Mouse (Mus musculus) c-Kit-positive CD71-positive TER-119-negative erythroid progenitor cells, embryonic 14.5 days (primary cell): ENCODE measurements at regions not wholly inside any gene's neighbourhood (a gene's known extent, or its start where the extent isn't known, plus 50 kb on each side); places are given as distances from the start of the nearest gene placed in this dataset.

Experiments used
- DNase-seq: peaks from one replicate; pipeline ENCODE4 v3.0.0-alpha.2; 2013; ENCODE audit warnings: low read depth

DNA sequence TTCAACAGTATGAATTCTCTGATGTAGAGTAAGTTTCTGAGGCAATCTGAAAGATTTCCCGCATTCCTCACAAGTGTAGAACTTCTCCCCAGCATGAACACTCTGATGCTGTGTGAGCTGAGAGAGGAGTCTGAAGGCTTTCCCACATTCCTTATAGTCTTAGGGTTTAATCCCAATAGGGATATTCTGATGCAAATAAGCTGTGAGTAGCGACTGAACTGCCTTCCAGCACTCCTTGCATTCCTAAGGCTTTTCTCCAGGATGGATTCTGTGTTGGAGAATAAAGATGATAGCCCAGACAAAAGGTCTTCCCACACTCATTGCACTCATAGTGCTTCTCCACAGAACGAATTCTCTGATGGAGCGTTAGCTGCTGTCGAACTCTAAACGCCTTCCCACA is 152.6 kb upstream of the Api5 start:
- DNase-seq, result no peak

DNA sequence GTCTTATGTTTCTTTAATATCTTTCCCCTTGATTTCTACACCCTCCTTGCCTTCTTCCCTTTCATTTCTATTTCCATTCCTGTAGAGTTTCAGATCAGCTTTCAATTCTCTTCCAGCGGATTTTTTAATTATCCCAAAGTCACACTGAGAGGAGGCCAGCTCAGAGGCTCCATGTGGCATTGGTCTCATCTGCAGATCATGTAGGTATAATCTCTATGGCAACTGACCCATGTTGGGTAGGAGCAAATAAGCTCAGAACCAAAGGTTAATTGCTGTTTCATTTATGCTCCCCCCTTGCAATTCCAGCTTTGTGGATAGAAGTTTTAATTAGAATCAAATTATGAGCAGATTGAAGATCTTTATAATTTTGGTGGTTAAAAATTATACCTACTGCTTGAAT is 149.3 kb upstream of the Api5 start:
- DNase-seq, result no peak

DNA sequence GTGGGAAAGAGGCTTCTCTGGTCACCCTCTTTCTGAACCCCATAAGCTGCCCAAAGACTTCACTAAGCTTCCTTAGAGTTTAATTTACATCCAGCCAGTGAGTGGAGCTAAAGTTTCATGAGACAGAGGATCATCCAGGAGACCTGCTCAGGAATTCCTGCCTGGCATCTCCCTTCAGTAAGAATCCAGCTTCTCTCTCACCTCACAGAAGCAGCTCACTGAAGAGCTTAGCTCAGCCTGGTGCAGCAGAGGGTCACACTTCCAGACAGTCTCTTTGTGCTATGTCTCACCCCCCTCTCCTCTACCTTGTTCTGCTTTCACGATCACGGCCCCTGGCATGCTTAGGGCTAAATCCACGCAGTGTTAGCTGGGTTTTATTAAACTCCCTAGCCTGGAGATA is 133.7 kb upstream of the Api5 start:
- DNase-seq, result no peak

DNA sequence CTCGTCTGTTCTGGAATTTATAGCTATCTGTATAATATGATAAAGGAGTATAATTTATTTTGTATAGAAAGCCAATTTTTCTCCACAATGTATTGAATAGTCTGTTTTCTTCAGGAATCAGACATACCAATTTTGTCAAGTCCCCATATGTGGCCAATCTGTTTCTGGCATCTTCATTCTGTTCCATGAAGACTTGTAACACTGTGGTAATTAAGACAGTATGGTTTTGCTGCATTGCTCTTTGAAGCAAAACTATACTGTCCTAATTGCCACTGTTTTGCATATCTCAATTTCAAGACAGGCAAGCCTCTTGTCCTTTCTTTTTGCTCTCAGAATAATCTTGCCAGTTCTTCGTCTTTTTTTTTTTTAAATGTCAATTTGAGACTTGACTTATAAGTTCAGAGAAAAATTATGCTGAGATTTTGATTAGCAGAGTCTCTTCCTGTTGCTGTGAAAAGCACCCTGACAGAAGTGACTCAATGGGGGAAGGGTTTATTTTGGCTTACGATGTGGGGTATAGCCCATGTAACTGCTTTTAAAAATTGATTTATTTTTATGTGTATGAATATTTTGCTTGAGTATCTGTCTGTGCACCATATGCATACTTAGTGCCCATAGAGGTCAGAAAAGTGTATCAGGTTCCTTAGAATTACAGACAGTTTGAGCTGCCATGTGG is 103.4 kb upstream of the Api5 start:
- DNase-seq, result no peak

DNA sequence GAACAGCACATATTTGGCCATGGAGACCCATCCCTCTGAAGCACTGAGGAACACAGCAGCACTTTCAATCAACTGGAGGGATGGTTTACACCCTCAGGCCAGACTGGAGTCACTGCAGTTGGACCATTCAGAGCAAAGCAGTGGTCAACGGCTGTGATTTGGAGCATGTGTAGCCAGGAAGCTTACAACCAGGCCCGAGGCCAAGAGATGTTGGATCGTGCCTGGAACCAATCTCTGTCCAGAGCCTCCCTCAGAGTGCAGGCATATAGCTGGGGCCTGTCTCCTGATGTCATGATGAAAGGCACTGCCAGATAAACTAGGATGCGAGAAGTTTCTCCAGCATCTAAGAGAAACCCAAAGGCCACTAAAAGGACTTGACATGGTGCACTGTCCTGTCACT is 98.7 kb upstream of the Api5 start:
- DNase-seq, result no peak

DNA sequence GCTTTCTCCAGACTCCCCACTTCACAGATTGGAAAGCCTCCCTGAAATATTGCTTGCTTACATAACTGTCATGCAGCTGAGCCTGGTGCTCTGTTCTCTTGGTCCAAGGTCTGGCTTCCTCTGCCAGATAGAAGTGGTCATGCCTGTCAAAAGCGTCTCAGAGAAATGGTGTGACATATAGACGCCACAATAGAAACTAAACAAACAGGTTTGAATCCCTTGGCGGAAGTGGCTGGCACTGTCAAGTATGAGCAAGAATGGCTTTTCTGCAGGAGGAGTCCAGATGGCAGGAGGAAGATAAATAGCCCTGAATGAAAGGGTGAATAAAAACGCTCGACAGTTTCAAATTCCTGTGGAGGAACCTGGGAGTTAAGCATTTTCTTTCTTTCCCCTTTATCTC is 93.2 kb upstream of the Api5 start:
- no peak for DNase-seq

DNA sequence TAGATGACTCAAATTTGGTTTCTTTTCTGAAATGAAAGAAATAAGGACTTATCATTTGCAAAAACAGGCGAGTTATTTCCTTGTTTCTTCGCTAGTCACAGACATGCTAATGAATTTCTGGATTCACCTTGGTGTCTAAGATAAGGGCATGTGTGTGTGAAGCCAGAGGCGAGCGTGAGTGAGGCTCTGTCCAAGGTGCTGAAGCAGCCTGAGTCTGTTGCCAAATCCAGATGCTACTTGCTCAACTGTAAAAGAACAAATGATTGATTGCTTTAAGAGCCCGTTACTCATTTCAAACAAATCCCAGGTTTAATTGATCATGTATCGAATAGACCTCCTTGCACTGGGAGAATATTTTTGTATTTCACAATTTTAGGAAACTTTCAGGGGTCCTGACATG is 86.6 kb upstream of the Api5 start:
- DNase-seq, result peak; percentile 5

DNA sequence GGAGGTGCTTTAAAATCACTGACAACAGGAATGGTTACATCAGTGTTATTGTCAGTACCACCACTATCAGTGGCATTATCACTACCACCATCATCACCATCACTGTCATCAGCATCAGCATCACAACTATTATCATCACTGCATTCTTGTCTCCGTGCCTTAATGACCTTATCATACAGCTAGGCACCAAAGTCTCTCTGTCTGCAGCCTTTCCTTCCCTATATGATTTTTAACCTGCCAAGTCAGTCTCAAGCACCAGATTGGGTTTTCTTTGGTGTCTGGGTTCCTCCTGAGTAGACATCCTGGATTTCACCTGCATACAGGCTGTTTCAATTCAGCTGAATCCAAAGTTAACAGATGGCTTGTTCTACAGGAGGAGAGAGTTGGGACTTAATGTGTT is 78.9 kb upstream of the Api5 start:
- no peak for DNase-seq

DNA sequence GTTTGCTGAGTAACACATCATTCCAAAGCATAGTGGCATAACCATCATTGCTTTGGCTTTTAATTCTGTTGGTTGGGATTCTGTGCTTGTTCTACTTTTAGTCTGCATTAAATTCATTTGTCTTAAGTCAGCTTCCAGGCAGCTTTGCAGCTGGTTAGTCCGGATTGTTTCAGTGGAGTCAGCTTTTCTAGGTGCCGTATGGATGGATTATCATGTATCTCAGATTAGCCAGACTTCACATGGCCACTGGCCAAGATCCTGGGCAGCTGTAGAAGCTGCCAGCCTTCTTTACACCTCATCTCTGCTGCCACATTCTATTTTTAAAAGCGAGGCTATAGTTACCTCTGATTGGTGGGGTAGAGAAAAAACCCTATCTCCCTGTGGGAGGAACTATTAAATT is 74.1 kb upstream of the Api5 start:
- no peak for DNase-seq

DNA sequence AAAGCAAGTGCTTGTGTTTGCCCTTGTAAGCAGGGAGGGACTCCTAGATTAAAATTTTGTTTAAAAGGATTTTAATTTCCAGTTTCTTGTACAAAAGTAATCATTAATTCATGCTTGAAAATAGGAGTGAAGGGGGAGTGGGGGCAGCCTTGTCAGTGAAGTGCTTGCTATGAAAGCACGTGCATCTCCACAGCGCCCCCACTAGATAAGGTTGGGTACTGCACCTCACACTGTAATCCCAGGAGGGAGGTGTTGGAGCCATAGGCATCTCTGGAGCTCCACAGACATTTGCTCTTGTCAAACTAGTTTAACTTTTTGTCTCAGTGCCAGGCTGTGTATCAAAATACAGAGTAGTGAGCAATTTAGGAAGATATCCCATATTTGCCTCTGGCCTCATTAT is 62.7 kb upstream of the Api5 start:
- DNase-seq, result no peak

DNA sequence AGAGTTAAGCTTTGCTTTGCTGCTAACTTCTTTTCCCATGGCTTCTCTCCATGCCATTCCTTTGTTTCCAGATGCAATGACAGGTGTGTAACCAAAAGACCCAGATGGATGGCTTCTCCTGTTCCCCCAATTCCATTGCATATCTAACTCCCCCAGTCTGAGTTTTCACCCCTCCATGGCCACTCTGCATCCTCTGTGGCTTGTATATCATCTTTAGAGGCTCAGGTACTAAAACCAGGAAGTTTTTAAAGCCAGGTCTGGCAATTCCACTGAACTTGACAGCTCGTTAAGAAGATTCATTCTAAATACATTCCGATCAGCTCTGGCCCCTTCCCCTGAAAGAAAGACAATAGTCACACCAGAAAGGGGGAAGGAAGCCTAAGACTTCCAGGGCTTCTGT is 60.6 kb upstream of the Api5 start:
- no peak for DNase-seq
